Mouse (Mus musculus) lung, embryonic 16.5 days (tissue): ENCODE data around the gene Lpcat4. TPM values are rescaled to one million over a fixed set of nuclear protein-coding genes. Genes with fewer than 3 reads are reported as not detected.

ENCODE experiments used
- ATAC-seq: fragments of 200-750 bp; cut with Nextera tagmentation; 2 replicates; pipeline ENCODE4 v1.8.0; 2017; ENCODE audit warnings: low read depth, mild to moderate bottlenecking, moderate library complexity
- H3K27ac ChIP-seq: fragments of 300-500 bp; sonication (generic); 2 replicates; pipeline ENCODE4 v1.5.1; 2014; ENCODE audit warnings: mild to moderate bottlenecking, control low read depth, low read length
- H3K27me3 ChIP-seq: fragments of 300-500 bp; sonication (generic); 2 replicates; pipeline ENCODE4 v1.6.1; 2014; ENCODE audit warnings: low read depth, low read length, mixed read lengths; ENCODE audit not compliant: control insufficient read depth, insufficient read depth
- H3K36me3 ChIP-seq: fragments of 300-500 bp; sonication (generic); 2 replicates; pipeline ENCODE4 v1.6.1; 2014; ENCODE audit warnings: low read length; ENCODE audit not compliant: control insufficient read depth, insufficient read depth
- H3K4me1 ChIP-seq: fragments of 300-500 bp; sonication (generic); replicated peaks from 2 replicates; pipeline ENCODE4 v1.6.1; 2014; ENCODE audit warnings: low read length, mixed read lengths; ENCODE audit not compliant: control insufficient read depth, insufficient read depth
- H3K4me2 ChIP-seq: fragments of 300-500 bp; sonication (generic); 2 replicates; pipeline ENCODE4 v1.6.1; 2014; ENCODE audit warnings: low read depth, low read length, control low read depth
- H3K4me3 ChIP-seq: fragments of 300-500 bp; sonication (generic); 2 replicates; pipeline ENCODE4 v1.5.1; 2014; ENCODE audit warnings: mild to moderate bottlenecking, low read length, control low read depth
- H3K9ac ChIP-seq: fragments of 300-500 bp; sonication (generic); 2 replicates; pipeline ENCODE4 v1.6.1; 2014; ENCODE audit warnings: low read length, control low read depth
- H3K9me3 ChIP-seq: fragments of 300-500 bp; sonication (generic); 2 replicates; pipeline ENCODE4 v1.6.1; 2016; ENCODE audit warnings: low read length; ENCODE audit not compliant: control insufficient read depth
- WGBS: fragments of 180-500 bp; shearing (Covaris S2); extraction: QIAGEN DNeasy Blood & Tissue Kit; methylation state at CpG from one replicate; pipeline ENCODE4 v1.1.7; 2014; 5-methylcytosine and 5-hydroxymethylcytosine counted together
- polyA plus RNA-seq: library from polyadenylated mRNA; unstranded; fragments of >200 nt; fragmentation: Nextera tagmentation; extraction: Ambion mirVana; gene quantifications from 2 replicates; pipeline ENCODE4 v1.2.1, GENCODE M21; 2015

The Lpcat4 gene
- polyA plus RNA-seq, 1 experiment from 2014 or later: 17.3 TPM

DNA sequence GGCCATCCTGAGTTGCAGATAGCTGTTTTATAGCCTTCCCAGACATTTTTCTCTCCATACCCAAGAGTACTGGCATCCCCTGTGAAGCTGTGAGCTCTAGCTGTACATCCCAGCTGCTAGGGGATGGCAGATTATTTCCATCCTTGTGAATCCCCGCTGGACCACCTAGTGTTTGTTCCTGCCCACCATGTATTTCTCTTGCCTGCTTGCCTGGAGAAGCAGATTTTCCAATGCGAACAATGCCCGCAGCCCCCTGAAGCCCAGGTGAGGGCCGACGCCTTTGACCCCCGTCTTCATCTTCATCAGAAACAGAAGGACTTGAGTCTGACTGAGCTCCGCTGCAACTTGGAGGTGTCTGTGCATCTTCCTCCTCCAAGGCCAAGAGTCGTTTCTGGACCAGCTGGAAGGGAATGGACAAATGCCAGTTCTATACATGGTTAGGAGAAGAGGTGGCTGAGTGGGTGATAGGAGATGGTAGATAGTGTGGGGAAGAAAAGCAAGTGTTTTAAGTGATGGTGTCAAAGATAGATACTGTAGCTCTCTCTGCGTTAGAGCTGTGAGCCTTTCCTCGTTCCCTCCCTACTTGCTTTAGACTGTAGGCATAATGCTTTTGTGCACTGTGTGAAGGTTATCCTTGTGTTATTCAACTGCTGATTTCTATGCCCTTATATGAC is 10.6 kb downstream of the Lpcat4 start:
- Histone ChIP-seq H3K4me1 (peaks cover 4% of the 10 kb centered on the region), H3K27ac (no peak overlapping the region), H3K9ac (no peak overlapping the region), H3K4me3 (no peak overlapping the region), H3K4me2 (no peak overlapping the region), H3K9me3 (no peaks in the 10 kb centered on the region), H3K27me3 (no peaks in the 10 kb centered on the region), H3K36me3 (no peaks in the 10 kb centered on the region)
- no peak for ATAC-seq
- WGBS: 87% methylated on average over 10 of the region's 10 CpGs

DNA sequence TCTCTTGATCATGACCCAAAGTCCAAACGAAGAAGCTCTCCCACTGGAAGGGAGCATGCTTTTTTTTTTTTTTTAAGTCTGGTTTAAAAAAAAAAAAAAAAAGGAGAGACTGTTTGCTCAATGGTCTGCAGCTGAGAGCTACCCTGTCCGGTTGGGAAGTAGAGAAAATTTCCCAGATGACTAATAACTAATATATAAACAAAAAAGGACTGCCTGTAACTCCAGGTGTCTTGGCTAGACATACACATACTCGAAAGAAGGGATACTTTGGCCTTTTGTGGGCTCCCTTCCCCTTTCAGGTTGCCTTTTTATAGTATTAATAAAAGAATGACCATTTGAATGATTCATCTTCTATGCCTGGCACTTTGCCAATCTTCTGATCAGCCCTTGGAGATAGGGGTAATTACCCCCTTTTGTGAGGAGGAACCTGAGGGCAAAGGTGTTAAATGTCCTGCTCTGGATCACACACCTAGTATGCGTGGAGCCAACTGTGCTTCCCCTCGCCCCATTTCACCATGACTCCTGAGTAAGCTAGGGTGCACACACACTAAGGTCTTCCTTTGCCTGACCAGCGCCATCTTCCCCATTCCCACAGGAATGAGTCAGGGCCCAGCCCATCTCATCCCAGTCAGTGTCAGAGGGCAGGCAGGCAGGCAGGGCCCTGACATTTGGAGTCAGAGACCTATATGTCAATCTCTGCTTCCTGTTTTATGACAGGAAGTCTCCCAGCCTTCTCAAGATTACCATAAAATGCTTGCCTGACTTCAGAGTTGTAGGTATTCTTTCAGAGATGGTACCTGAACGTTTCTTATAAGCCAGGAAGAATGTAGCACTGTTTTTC is 15.6 kb downstream of the Lpcat4 start:
- WGBS: 52% methylated on average over 7 of the region's 7 CpGs
- no peak overlapping the region for H3K9ac ChIP-seq

DNA sequence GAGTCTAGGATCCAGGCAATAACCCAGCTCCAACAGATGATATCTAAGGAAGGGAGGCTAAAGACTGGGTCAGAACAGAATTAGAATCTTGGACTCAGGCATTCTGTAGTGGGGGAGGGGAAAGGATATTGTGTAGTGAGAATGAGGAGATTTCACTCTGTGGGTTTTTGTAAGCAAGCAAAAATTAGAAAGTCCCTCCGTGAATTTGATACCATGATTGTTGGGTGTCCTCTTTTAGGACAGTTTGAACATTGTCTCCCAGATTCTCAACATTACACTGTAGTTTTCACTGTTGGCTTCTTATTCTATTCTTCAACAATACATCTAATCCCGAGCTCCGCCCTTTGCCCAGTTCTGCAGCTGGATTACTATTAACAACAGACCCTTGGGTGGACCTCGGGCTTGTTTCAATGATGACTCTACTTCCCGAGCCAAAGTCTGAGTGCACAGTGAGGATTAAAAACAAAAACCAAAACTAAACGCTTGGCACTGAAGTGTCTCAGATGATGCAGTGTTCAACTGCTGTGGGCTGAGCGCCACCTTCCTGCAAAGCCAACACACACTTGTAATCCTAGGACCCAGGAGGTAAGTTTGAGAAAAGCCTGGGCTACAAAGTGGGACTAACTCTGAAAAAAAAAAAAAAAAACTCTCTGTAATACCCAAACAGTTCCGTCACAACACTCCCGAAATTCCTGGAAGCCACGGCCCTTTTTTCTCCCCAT is 20.1 kb downstream of the Lpcat4 start, which contains the start of gene Nutm1:
TSS of gene Nutm1 (minus strand) at position 51 of the 722 bp plus-strand sequence.
- no peak for ATAC-seq
- H3K4me3 ChIP-seq: no peak within 1 kb of the TSS
- H3K36me3 ChIP-seq: no peaks in the 10 kb centered on the region
- H3K9me3 ChIP-seq: no peaks in the 10 kb centered on the region
- H3K4me2 ChIP-seq: no peak within 1 kb of the TSS
- no peak within 1 kb of the TSS for H3K9ac ChIP-seq
- H3K27ac ChIP-seq: no peak within 1 kb of the TSS
- WGBS: 64% methylated on average over 10 of the region's 10 CpGs
- H3K27me3 ChIP-seq: no peaks in the 10 kb centered on the region
- peaks cover 8% of the 10 kb centered on the region; the same call in 1 of the 2 replicates for H3K4me1 ChIP-seq

More for the DNA sequence above, 15.6 kb downstream of the Lpcat4 start:
- no peak overlapping the region for H3K4me2 ChIP-seq
- no peak overlapping the region for H3K4me3 ChIP-seq
- H3K4me1 ChIP-seq: no peaks in the 10 kb centered on the region
- no peaks in the 10 kb centered on the region for H3K27me3 ChIP-seq
- no peaks in the 10 kb centered on the region for H3K9me3 ChIP-seq
- no peak overlapping the region for H3K27ac ChIP-seq
- H3K36me3 ChIP-seq: no peaks in the 10 kb centered on the region
- ATAC-seq: no peak

DNA sequence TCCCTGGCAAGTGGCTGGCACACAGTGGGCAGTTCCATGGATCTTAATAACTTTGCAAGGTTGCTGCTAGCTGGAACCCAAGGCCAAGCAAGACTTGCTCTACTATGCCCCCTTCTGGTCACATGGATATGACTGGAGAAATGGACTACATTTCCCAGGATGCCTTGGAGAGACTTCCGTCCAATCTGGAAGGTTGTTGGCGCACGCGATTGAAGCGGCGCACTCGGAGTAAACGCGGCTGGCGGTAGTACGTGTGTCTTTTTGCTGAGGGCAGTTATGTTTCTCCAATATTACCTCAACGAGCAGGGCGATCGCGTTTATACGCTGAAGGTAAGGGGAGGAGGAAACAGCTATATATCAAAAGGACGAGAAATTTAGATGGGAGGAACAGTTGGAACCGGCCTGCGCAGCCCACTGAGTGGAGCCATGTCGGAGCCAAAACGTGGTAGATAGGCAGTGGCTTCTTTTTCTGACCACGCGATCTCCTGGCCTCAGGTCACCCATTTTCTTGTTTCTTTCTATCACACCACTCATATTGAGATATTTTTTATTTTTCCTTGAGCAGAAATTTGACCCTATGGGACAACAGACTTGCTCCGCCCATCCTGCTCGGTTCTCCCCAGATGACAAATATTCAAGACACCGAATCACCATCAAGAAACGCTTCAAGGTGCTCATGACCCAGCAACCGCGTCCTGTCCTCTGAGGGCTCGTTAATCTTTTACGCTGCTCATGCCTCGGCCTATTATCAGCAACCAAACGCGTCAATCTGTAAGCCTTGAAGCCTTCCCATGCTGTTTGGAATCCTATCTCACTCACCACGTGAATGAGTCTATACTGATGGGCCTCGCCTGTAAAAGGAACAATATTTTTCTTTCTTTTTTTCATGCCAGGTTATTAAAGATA is 22.7 kb downstream of the Lpcat4 start, which contains the start of gene Nop10:
TSS of gene Nop10 (plus strand) at position 179 of the 906 bp plus-strand sequence.
- peak within 1 kb of the TSS; percentile 84 for H3K27ac ChIP-seq
- peak within 1 kb of the TSS; percentile 77 for H3K4me3 ChIP-seq
- H3K4me1 ChIP-seq: peaks cover 12% of the 10 kb centered on the region
- H3K27me3 ChIP-seq: no peaks in the 10 kb centered on the region
- H3K36me3 ChIP-seq: no peaks in the 10 kb centered on the region
- H3K9me3 ChIP-seq: no peaks in the 10 kb centered on the region
- ATAC-seq: peak; percentile 60
- H3K9ac ChIP-seq: peak within 1 kb of the TSS; percentile 76
- peak within 1 kb of the TSS; percentile 70 for H3K4me2 ChIP-seq
- WGBS: under 1% methylated on average over 36 of the region's 36 CpGs

DNA sequence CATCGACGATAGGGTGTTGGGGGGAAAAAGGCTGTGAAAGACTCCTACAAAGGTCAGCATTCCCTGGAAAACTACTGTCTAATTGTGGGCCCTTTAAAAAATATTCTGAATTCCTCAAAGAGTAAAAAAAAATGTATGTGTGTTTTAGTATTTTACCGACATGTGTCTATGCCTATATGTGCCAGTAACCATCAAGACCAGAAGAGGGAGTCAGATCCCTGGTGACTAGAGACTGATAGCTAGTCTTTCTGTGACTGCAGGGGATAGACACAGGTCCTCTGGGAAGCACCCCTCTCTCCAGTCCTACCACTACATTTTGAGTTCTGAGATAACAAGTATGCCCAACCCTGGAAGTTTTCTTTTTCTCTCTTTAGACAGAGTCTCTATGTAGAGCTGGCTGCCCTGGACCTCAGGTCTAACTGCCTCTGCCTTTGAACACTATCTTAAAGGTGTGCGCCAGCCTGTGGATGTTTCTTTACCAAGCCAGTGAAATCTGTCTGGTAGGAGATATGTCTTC is 23.6 kb downstream of the Lpcat4 start:
- Histone ChIP-seq H3K27ac (no peak overlapping the region), H3K36me3 (no peaks in the 10 kb centered on the region), H3K4me3 (peak overlapping the region; percentile 77), H3K4me2 (peak overlapping the region; percentile 70), H3K27me3 (no peaks in the 10 kb centered on the region), H3K9ac (peak overlapping the region; percentile 76), H3K4me1 (peaks cover 14% of the 10 kb centered on the region), H3K9me3 (no peaks in the 10 kb centered on the region)
- no peak for ATAC-seq
- WGBS: 23% methylated on average over 4 of the region's 4 CpGs

DNA sequence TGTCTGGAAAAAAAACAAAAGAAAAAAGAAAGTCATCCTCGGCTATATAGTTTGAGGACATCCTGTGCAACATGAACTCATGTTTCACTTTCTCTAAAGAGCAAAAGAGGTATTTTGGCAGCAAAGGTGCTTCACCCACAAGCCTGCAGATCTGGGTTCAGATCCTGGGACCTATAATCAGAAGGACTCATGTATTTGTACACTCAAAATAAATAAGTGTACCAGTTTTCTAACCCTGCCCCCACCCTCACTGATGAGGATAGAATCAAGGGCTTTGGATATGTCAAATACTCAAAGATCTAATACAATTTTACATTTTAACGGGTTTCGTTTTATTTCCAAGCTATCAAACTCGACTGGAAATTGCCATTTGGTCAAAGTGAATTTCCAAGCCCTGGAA is 25.1 kb downstream of the Lpcat4 start:
- no peak for ATAC-seq
- Histone ChIP-seq H3K9ac (no peak overlapping the region), H3K4me2 (no peak overlapping the region), H3K27ac (no peak overlapping the region), H3K4me1 (peaks cover 14% of the 10 kb centered on the region), H3K27me3 (no peaks in the 10 kb centered on the region), H3K36me3 (no peaks in the 10 kb centered on the region), H3K9me3 (no peaks in the 10 kb centered on the region), H3K4me3 (no peak overlapping the region)
- 77% methylated on average over 4 of the region's 4 CpGs for WGBS

DNA sequence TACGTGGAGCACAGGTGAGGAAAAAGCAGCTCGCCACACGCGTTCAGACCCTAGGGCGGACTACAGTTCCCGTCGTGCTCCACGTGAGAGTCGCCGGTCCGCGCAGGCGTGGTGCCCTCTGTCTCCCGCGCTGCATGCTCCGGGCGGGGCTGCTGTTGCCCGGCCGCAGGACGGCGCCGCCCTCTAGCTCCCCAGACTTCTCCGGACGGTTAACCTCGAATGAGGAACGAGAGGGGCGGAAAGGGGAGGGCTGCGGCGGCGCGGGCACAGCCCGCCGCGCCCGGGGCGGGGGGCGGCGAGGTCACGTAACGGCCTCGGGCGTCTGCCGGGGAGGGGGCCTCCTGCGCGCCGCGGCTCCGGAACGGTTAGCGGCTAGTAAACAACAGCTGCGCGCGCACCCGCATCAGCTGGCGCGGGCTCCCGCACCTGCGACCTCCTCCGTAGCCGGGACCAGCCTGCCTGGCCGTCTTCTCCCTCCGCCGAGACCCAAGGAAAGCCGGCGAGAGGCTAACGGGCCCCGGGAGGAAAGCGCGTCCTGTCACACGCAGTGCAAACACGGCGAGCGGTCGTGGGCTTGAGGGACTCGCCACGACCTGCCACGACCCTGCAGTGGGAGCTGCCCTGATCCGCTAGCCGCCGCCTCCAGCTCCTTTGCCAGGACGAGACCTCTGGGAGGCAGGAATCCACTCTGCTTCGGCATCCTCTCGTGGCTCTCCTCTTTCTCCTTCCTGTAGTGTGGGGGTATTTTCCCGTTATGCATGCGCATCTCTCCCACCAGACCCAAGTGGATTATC is 26.4 kb downstream of the Lpcat4 start, which contains the start of gene Slc12a6:
TSS of gene Slc12a6 (plus strand) at position 378 of the 794 bp plus-strand sequence.
- H3K27ac ChIP-seq: peak within 1 kb of the TSS; percentile 86
- H3K4me2 ChIP-seq: peak within 1 kb of the TSS; percentile 82
- H3K9ac ChIP-seq: peak within 1 kb of the TSS; percentile 81
- peak within 1 kb of the TSS; percentile 96 for H3K4me3 ChIP-seq
- no peaks in the 10 kb centered on the region for H3K27me3 ChIP-seq
- H3K36me3 ChIP-seq: no peaks in the 10 kb centered on the region
- H3K4me1 ChIP-seq: peaks cover 14% of the 10 kb centered on the region
- WGBS: under 1% methylated on average over 62 of the region's 85 CpGs
- peak; percentile 96 for ATAC-seq
- no peaks in the 10 kb centered on the region for H3K9me3 ChIP-seq

DNA sequence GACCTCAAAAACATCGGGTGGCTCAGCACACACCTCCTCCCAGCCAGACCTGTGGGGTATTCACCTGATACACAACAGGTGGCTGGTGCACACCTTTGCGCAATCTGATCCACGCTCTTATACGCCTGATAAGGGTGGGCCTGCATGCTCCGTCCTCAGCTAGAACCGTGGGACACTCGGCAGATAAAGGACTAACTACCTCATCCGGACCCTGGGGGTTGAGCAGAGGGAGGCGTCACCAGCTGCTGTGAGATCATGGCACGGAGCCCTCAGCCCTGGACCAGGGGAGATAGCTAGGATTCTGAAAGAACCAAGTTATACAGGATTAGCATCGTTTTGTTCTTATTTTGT is 26.9 kb downstream of the Lpcat4 start, which contains the start of gene Gm21985:
TSS of gene Gm21985 (plus strand) at position 73 of the 351 bp plus-strand sequence.
- WGBS: under 1% methylated on average over 11 of the region's 11 CpGs
- Histone ChIP-seq H3K4me2 (peak within 1 kb of the TSS; percentile 82), H3K36me3 (no peaks in the 10 kb centered on the region), H3K27me3 (no peaks in the 10 kb centered on the region), H3K9me3 (no peaks in the 10 kb centered on the region), H3K9ac (peak within 1 kb of the TSS; percentile 81), H3K27ac (peak within 1 kb of the TSS; percentile 86), H3K4me3 (peak within 1 kb of the TSS; percentile 96), H3K4me1 (peaks cover 14% of the 10 kb centered on the region)
- peak; percentile 13 for ATAC-seq
